Mouse (Mus musculus) kidney, embryonic 14.5 days (tissue): ENCODE measurements at regions not wholly inside any gene's neighbourhood (a gene's known extent, or its start where the extent isn't known, plus 50 kb on each side); places are given as distances from the start of the nearest gene placed in this dataset.
A peak's percentile ranks its signal among the peaks of the same experiment; 100 is the strongest.

ENCODE experiments used
- ATAC-seq: fragments of 200-750 bp; cut with Nextera tagmentation; 2 replicates; pipeline ENCODE4 v1.8.0; 2017; ENCODE audit warnings: moderate number of reproducible peaks, mild to moderate bottlenecking, moderate TSS enrichment, moderate library complexity; ENCODE audit not compliant: low FRiP score, low TSS enrichment
- H3K27ac ChIP-seq: fragments of 300-500 bp; sonication (generic); 2 replicates; pipeline ENCODE4 v1.5.1; 2014; ENCODE audit warnings: low read depth, mild to moderate bottlenecking, low read length, moderate library complexity, mixed read lengths
- H3K27me3 ChIP-seq: fragments of 300-500 bp; sonication (generic); 2 replicates; pipeline ENCODE4 v1.6.1; 2014; ENCODE audit warnings: mild to moderate bottlenecking, low read length; ENCODE audit not compliant: control insufficient read depth, insufficient read depth
- H3K36me3 ChIP-seq: fragments of 300-500 bp; sonication (generic); 2 replicates; pipeline ENCODE4 v1.6.1; 2014; ENCODE audit warnings: low read length, mixed read lengths; ENCODE audit not compliant: control insufficient read depth, insufficient read depth
- H3K4me1 ChIP-seq: fragments of 300-500 bp; sonication (generic); 2 replicates; pipeline ENCODE4 v1.6.1; 2014; ENCODE audit warnings: low read length, mixed read lengths; ENCODE audit not compliant: control insufficient read depth, insufficient read depth
- H3K4me2 ChIP-seq: fragments of 300-500 bp; sonication (generic); replicated peaks from 2 replicates; pipeline ENCODE4 v1.6.1; 2014; ENCODE audit warnings: low read depth, mild to moderate bottlenecking, low read length
- H3K4me3 ChIP-seq: fragments of 300-500 bp; sonication (generic); 2 replicates; pipeline ENCODE4 v1.5.1; 2014; ENCODE audit warnings: mild to moderate bottlenecking, low read length
- H3K9ac ChIP-seq: fragments of 300-500 bp; sonication (generic); 2 replicates; pipeline ENCODE4 v1.6.1; 2014; ENCODE audit warnings: low read depth, mild to moderate bottlenecking, low read length, moderate library complexity
- H3K9me3 ChIP-seq: fragments of 300-500 bp; sonication (generic); 2 replicates; pipeline ENCODE4 v1.6.1; 2016; ENCODE audit warnings: low read length; ENCODE audit not compliant: control insufficient read depth
- WGBS: fragments of 180-500 bp; shearing (Covaris S2); extraction: QIAGEN DNeasy Blood & Tissue Kit; methylation state at CpG from one replicate; pipeline ENCODE4 v1.1.7; 2014; 5-methylcytosine and 5-hydroxymethylcytosine counted together

DNA sequence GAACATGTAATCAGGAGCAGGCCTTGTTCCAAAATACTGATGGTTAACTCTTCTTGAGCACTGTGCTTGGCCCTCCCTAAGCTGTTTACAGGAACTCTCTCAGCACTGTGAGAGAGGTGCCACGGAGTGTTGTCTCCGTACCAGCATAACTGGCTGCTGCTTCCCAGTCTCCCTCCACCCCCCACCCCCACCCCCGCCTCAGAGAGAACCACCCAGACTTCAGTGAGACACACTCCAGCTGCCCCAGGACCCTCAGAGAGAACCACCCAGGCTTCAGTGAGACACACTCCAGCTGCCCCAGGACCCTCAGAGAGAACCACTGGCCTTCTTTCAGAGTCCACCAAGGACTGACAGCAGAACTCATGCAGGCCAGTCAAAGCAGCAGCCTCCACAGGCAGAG is 50.8 kb upstream of the Odc1 start:
- peak; percentile 69; the same call in 1 of the 2 replicates for ATAC-seq
- no peak overlapping the region for H3K9ac ChIP-seq
- H3K27ac ChIP-seq = peak overlapping the region; percentile 55; the same call in 1 of the 2 replicates
- H3K4me3 ChIP-seq = no peak overlapping the region
- no peak overlapping the region for H3K4me2 ChIP-seq
- H3K27me3 ChIP-seq = no peaks in the 10 kb centered on the region
- H3K4me1 ChIP-seq = no peaks in the 10 kb centered on the region; the same call in 1 of the 2 replicates
- 56% methylated on average over 3 of the region's 3 CpGs for WGBS
- no peaks in the 10 kb centered on the region for H3K36me3 ChIP-seq
- no peaks in the 10 kb centered on the region for H3K9me3 ChIP-seq
